Mouse (Mus musculus) small intestine, adult 2 months (tissue): ENCODE data around the gene Igflr1. TPM values are rescaled to one million over a fixed set of nuclear protein-coding genes. Genes with fewer than 3 reads are reported as not detected.

Experiments used
- H3K27ac ChIP-seq: fragments of 200-500 bp; 2 replicates; pipeline ENCODE4 v1.5.1; 2012; ENCODE audit warnings: low read depth, low read length, control low read depth, inconsistent platforms; ENCODE audit not compliant: insufficient read depth
- H3K27me3 ChIP-seq: fragments of 200-500 bp; 2 replicates; pipeline ENCODE4 v1.6.1; 2012; ENCODE audit warnings: mild to moderate bottlenecking, moderate library complexity, low read length, inconsistent platforms; ENCODE audit not compliant: control insufficient read depth, insufficient read depth
- H3K36me3 ChIP-seq: fragments of 200-500 bp; 2 replicates; pipeline ENCODE4 v1.6.1; 2012; ENCODE audit warnings: mild to moderate bottlenecking, low read length, control low read depth, inconsistent platforms; ENCODE audit not compliant: control insufficient read depth, insufficient read depth
- H3K4me1 ChIP-seq: fragments of 200-500 bp; 2 replicates; pipeline ENCODE4 v1.6.1; 2012; ENCODE audit warnings: low read length, inconsistent platforms, mixed read lengths; ENCODE audit not compliant: control insufficient read depth, insufficient read depth, insufficient read length
- H3K4me3 ChIP-seq: fragments of 200-500 bp; 2 replicates; pipeline ENCODE4 v1.5.1; 2012; ENCODE audit warnings: low read depth, mild to moderate bottlenecking, control low read depth, inconsistent platforms, low read length, moderate library complexity
- CTCF ChIP-seq: fragments of 200-500 bp; IDR thresholded peaks from 2 replicates; pipeline ENCODE4 v1.5.1; 2012; ENCODE audit warnings: low read depth, mild to moderate bottlenecking, control low read depth, inconsistent platforms, low read length, moderate library complexity, mixed read lengths; ENCODE audit not compliant: insufficient replicate concordance, insufficient read length; ENCODE audit errors: extremely low read depth
- POLR2A ChIP-seq: fragments of 200-500 bp; IDR thresholded peaks from 2 replicates; pipeline ENCODE4 v1.6.1; 2012; ENCODE audit warnings: low read depth, mild to moderate bottlenecking, control low read depth, inconsistent platforms, low read length, moderate library complexity
- WGBS: fragments of 180-500 bp; shearing (Covaris S2); methylation state at CpG from one replicate; pipeline ENCODE4 v1.1.7; 2018; 5-methylcytosine and 5-hydroxymethylcytosine counted together
- polyA plus RNA-seq: library from polyadenylated mRNA; depleted of rRNA; stranded (reverse); fragments of >200 nt; gene quantifications from 2 replicates; pipeline ENCODE4 v1.2.3, GENCODE M21; 2012

The Igflr1 gene
- polyA plus RNA-seq, 1 experiment, result 11.4 TPM

GRCm38 (mm10) chr7:30604424-30604823 lies 39.2 kb downstream of the Igflr1 start:
- H3K27me3 ChIP-seq, result no peaks in the 10 kb centered on the region
- 70% methylated on average over 8 of the region's 8 CpGs for WGBS
- H3K27ac ChIP-seq, result no peak overlapping the region
- H3K4me3 ChIP-seq, result no peak overlapping the region
- peaks cover 18% of the 10 kb centered on the region for H3K4me1 ChIP-seq
- H3K36me3 ChIP-seq, result no peaks in the 10 kb centered on the region
- no peak for TF ChIP-seq CTCF
- no peak for TF ChIP-seq POLR2A

GRCm38 (mm10) chr7:30604944-30605343 lies 39.7 kb downstream of the Igflr1 start:
- TF ChIP-seq CTCF (no peak), POLR2A (no peak)
- H3K27ac ChIP-seq, result no peak overlapping the region
- H3K27me3 ChIP-seq, result no peaks in the 10 kb centered on the region
- H3K36me3 ChIP-seq, result no peaks in the 10 kb centered on the region
- peaks cover 15% of the 10 kb centered on the region for H3K4me1 ChIP-seq
- WGBS, result 70% methylated on average over 8 of the region's 8 CpGs
- no peak overlapping the region for H3K4me3 ChIP-seq

GRCm38 (mm10) chr7:30607706-30608309 lies 42.6 kb downstream of the Igflr1 start:
- WGBS, result 17% methylated on average over 8 of the region's 8 CpGs
- no peaks in the 10 kb centered on the region for H3K36me3 ChIP-seq
- H3K27ac ChIP-seq, result no peak overlapping the region
- no peaks in the 10 kb centered on the region for H3K27me3 ChIP-seq
- no peak overlapping the region for H3K4me3 ChIP-seq
- TF ChIP-seq CTCF, result peak; percentile 82
- no peak for TF ChIP-seq POLR2A
- peaks cover 9% of the 10 kb centered on the region for H3K4me1 ChIP-seq

GRCm38 (mm10) chr7:30608476-30608875 lies 43.2 kb downstream of the Igflr1 start:
- peaks cover 5% of the 10 kb centered on the region for H3K4me1 ChIP-seq
- no peak overlapping the region for H3K4me3 ChIP-seq
- H3K27ac ChIP-seq, result no peak overlapping the region
- H3K36me3 ChIP-seq, result no peaks in the 10 kb centered on the region
- WGBS, result 48% methylated on average over 16 of the region's 16 CpGs
- no peaks in the 10 kb centered on the region for H3K27me3 ChIP-seq
- no peak for TF ChIP-seq POLR2A
- TF ChIP-seq CTCF, result no peak

GRCm38 (mm10) chr7:30610043-30610442 lies 44.8 kb downstream of the Igflr1 start:
- Histone ChIP-seq H3K27ac (no peak overlapping the region), H3K4me3 (no peak overlapping the region), H3K27me3 (no peaks in the 10 kb centered on the region), H3K36me3 (no peaks in the 10 kb centered on the region), H3K4me1 (peaks cover 5% of the 10 kb centered on the region)
- TF ChIP-seq POLR2A (no peak), CTCF (no peak)
- 45% methylated on average over 7 of the region's 7 CpGs for WGBS

- H3K4me1 ChIP-seq, result peaks cover 3% of the 10 kb centered on the region; the same call in 1 of the 2 replicates
- H3K27me3 ChIP-seq, result no peaks in the 10 kb centered on the region
- TF ChIP-seq POLR2A, result no peak
- TF ChIP-seq CTCF, result no peak
- no peak within 1 kb of the TSS for H3K4me3 ChIP-seq
- no peak within 1 kb of the TSS for H3K27ac ChIP-seq
- H3K36me3 ChIP-seq, result peaks cover 14% of the 10 kb centered on the region
- WGBS, result 46% methylated on average over 8 of the region's 8 CpGs
These were observed 47.6 kb downstream of the Igflr1 start, which contains the start of gene Upk1a for GRCm38 (mm10) chr7:30612654-30613402. Gene Upk1a, minus strand, starts transcription at chr7:30612847.

GRCm38 (mm10) chr7:30613529-30614112 lies 48.4 kb downstream of the Igflr1 start:
- H3K27me3 ChIP-seq, result no peaks in the 10 kb centered on the region
- no peak overlapping the region for H3K27ac ChIP-seq
- H3K4me1 ChIP-seq, result no peaks in the 10 kb centered on the region
- H3K4me3 ChIP-seq, result no peak overlapping the region
- no peak for TF ChIP-seq POLR2A
- peak; percentile 89 for TF ChIP-seq CTCF
- peaks cover 22% of the 10 kb centered on the region for H3K36me3 ChIP-seq
- WGBS, result 15% methylated on average over 14 of the region's 14 CpGs
